Mouse (Mus musculus) E14TG2a.4 (cell line): ENCODE measurements at regions not wholly inside any gene's neighbourhood (a gene's known extent, or its start where the extent isn't known, plus 50 kb on each side); places are given as distances from the start of the nearest gene placed in this dataset.

ENCODE experiments used
- CTCF ChIP-seq: conservative IDR thresholded peaks from 2 replicates; pipeline ENCODE4 v1.5.1; 2014; ENCODE audit warnings: low read length
- POU5F1 ChIP-seq: IDR thresholded peaks from 2 replicates; pipeline ENCODE4 v1.6.1; 2014; ENCODE audit warnings: low read length, borderline replicate concordance

GRCm38 (mm10) chr13:94640336-94640735 lies 148.4 kb upstream of the Tbca start:
- no peak for TF ChIP-seq POU5F1
- no peak for TF ChIP-seq CTCF
